Mouse (Mus musculus): Measurements from ENCODE around the gene Ypel5.

Gene Ypel5

GRCm38 (mm10) chr17:72836158-72837115 is at the start of gene Ypel5:
TSS of gene Ypel5 (plus strand) at chr17:72836453.
- peak; percentile 98 to 100 for DNase-seq

- DNase-seq, result no peak
Observed at GRCm38 (mm10) chr17:72787886-72788436, 48.3 kb upstream of the Ypel5 start.

GRCm38 (mm10) chr17:72793278-72793677 is 43.0 kb upstream of the Ypel5 start:
- no peak for DNase-seq

GRCm38 (mm10) chr17:72794660-72795059 is 41.6 kb upstream of the Ypel5 start:
- DNase-seq, result no peak

GRCm38 (mm10) chr17:72795392-72796047 is 40.7 kb upstream of the Ypel5 start:
- no peak for DNase-seq

GRCm38 (mm10) chr17:72796506-72796905 is 39.7 kb upstream of the Ypel5 start:
- DNase-seq, result no peak

GRCm38 (mm10) chr17:72797867-72798266 is 38.4 kb upstream of the Ypel5 start:
- no peak for DNase-seq

- no peak for DNase-seq
Observed at GRCm38 (mm10) chr17:72809942-72810654, 26.2 kb upstream of the Ypel5 start.

- DNase-seq, result peak; percentile 59 to 67
Observed at GRCm38 (mm10) chr17:72813419-72814315, 22.6 kb upstream of the Ypel5 start.

GRCm38 (mm10) chr17:72817574-72817973 is 18.7 kb upstream of the Ypel5 start:
- DNase-seq, result no peak

- DNase-seq, result no peak
Observed at GRCm38 (mm10) chr17:72819714-72820113, 16.5 kb upstream of the Ypel5 start.

GRCm38 (mm10) chr17:72820425-72820824 is 15.8 kb upstream of the Ypel5 start:
- no peak for DNase-seq

GRCm38 (mm10) chr17:72821923-72822322 is 14.3 kb upstream of the Ypel5 start:
- peak in 1 of 2 experiments; percentile 12 for DNase-seq

- no peak for DNase-seq
Observed at GRCm38 (mm10) chr17:72826916-72827534, 9.2 kb upstream of the Ypel5 start.

- DNase-seq, result no peak
Observed at GRCm38 (mm10) chr17:72828027-72828678, 8.1 kb upstream of the Ypel5 start.

GRCm38 (mm10) chr17:72828687-72829086 is 7.6 kb upstream of the Ypel5 start:
- DNase-seq, result no peak

GRCm38 (mm10) chr17:72837140-72837712 is 973 bp downstream of the Ypel5 start:
- peak; percentile 90 to 93 for DNase-seq

GRCm38 (mm10) chr17:72837824-72838474 is 1.7 kb downstream of the Ypel5 start:
- no peak for DNase-seq

GRCm38 (mm10) chr17:72839000-72839399 is 2.7 kb downstream of the Ypel5 start:
- DNase-seq, result no peak

GRCm38 (mm10) chr17:72844393-72844792 is 8.1 kb downstream of the Ypel5 start:
- DNase-seq, result no peak

Measured in thymus, postnatal 36 days (tissue).